Mouse (Mus musculus): Measurements from ENCODE around the gene AU022252. TPM values are rescaled to one million over a fixed set of nuclear protein-coding genes. Genes with fewer than 3 reads are reported as not detected.

AU022252 gene
- total and polyA plus RNA-seq, 2 experiments: 16.6 to 23.6 TPM

DNA sequence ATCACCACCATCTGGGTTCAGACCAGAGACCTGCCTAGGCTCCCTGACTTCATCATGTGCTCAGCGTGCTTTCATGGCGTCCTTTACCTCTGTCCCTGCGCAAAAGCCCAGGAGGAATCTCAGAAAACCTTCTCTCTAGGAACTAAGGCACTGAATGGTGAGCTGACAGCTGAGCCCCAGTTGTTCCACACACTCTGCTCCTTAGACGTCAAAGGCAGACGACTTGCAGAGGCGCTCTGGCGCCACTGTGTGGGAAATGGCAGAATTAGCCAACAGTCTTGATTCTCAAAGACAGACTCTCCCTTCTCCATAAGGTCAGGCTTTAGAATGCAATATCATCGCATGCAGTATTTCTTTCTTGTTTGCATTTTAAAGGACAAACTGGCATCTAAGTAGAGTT is 27.8 kb downstream of the AU022252 start:
- peak; percentile 44 for DNase-seq (ENCODE audit: extremely low read depth, low read depth, low spot score)
- H3K9ac ChIP-seq (ENCODE audit: low read depth, low read length): no peak overlapping the region
- no peaks in the 10 kb centered on the region for H3K4me1 ChIP-seq (ENCODE audit: control insufficient read depth, insufficient read depth, low read length)
- no peaks in the 10 kb centered on the region for H3K27me3 ChIP-seq (ENCODE audit: control insufficient read depth, insufficient read depth, low read length)
- no peak overlapping the region for H3K27ac ChIP-seq (replicated peaks; ENCODE audit: insufficient read depth, low read depth, low read length)
- H3K79me2 ChIP-seq (ENCODE audit: control insufficient read depth, insufficient read depth, low read length): no peaks in the 10 kb centered on the region
- H3K4me3 ChIP-seq (ENCODE audit: insufficient read depth, low read depth, low read length): no peak overlapping the region
- WGBS: 26% methylated on average over 8 of the region's 8 CpGs
- TF ChIP-seq CTCF (IDR thresholded peaks at IDR 0.05; ENCODE audit: low read depth, low read length) (peak; percentile 93), POLR2A (IDR thresholded peaks at IDR 0.05; ENCODE audit: extremely low read depth, insufficient read depth, low read length) (no peak)
- H3K36me3 ChIP-seq (ENCODE audit: control insufficient read depth, insufficient read depth, low read length): no peaks in the 10 kb centered on the region; the same call in 1 of the 2 replicates

DNA sequence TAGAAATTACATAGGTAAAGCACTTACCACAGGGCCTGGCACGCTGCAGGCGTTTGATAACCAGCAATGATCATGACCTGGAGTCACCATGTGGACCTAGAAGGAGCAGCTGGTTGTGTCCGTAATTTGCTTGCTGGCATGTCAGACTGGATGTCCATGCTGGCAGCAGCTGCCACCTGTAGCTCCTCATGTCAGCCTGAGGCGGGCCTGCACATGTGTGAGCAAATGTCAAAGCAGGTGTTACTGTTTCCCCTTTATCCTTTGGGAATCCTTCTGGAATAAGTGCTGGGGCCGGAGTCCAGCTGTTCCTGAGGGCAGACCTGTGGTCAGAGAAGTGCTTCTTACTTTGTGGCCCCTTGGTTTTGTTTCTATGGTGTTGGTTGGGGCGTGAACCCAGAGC is 34.4 kb downstream of the AU022252 start:
- TF ChIP-seq CTCF (IDR thresholded peaks at IDR 0.05; ENCODE audit: low read depth, low read length): no peak
- TF ChIP-seq POLR2A (IDR thresholded peaks at IDR 0.05; ENCODE audit: extremely low read depth, insufficient read depth, low read length): no peak
- H3K9ac ChIP-seq (ENCODE audit: low read depth, low read length): no peak overlapping the region
- H3K79me2 ChIP-seq (ENCODE audit: control insufficient read depth, insufficient read depth, low read length): no peaks in the 10 kb centered on the region
- no peak overlapping the region for H3K27ac ChIP-seq (replicated peaks; ENCODE audit: insufficient read depth, low read depth, low read length)
- H3K27me3 ChIP-seq (ENCODE audit: control insufficient read depth, insufficient read depth, low read length): no peaks in the 10 kb centered on the region
- 93% methylated on average over 6 of the region's 6 CpGs for WGBS
- no peak for DNase-seq (ENCODE audit: extremely low read depth, low read depth, low spot score)
- no peaks in the 10 kb centered on the region; the same call in 1 of the 2 replicates for H3K36me3 ChIP-seq (ENCODE audit: control insufficient read depth, insufficient read depth, low read length)
- no peak overlapping the region for H3K4me3 ChIP-seq (ENCODE audit: insufficient read depth, low read depth, low read length)
- H3K4me1 ChIP-seq (ENCODE audit: control insufficient read depth, insufficient read depth, low read length): peaks cover 5% of the 10 kb centered on the region

DNA sequence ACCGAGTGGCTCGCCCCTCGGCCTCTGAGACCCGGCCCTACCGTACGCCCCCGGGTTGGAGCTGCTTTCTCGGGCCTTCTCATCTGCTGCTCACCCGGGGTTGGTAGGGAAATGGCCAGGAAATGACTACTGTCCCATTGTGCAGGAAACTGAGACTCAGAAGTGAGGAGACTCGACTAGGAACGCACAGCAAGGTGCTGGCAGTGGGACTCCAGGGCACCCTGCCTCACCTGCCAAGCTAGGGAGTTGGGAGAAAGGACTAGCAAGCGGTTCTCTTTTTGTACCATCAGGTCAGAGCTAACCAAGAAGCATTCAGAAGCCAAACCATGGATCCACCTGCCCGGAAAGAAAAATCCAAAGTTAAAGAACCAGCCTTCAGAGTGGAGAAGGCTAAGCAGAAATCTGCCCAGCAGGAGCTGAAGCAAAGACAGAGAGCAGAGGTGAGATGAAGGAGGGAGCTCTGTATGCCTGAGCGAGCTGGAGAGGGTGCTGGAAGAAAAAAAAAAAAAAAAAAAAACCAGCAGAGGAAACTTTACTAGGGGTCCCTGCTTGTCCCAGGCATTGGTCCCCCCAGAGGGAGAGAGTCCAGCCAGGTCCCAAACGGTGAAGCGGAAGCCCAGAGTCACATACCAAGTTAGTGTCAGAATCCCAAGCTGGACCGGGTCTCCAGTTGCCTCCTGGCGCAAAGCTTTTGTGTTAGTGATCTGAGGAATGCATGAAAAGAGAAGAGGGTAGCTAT is 36.8 kb downstream of the AU022252 start:
- H3K27ac ChIP-seq (replicated peaks; ENCODE audit: insufficient read depth, low read depth, low read length): no peak overlapping the region
- no peaks in the 10 kb centered on the region for H3K36me3 ChIP-seq (ENCODE audit: control insufficient read depth, insufficient read depth, low read length)
- H3K27me3 ChIP-seq (ENCODE audit: control insufficient read depth, insufficient read depth, low read length): no peaks in the 10 kb centered on the region
- DNase-seq (ENCODE audit: extremely low read depth, low read depth, low spot score): peak; percentile 15
- no peak for TF ChIP-seq CTCF (IDR thresholded peaks at IDR 0.05; ENCODE audit: low read depth, low read length)
- no peak for TF ChIP-seq POLR2A (IDR thresholded peaks at IDR 0.05; ENCODE audit: extremely low read depth, insufficient read depth, low read length)
- 20% methylated on average over 18 of the region's 18 CpGs for WGBS
- no peaks in the 10 kb centered on the region for H3K79me2 ChIP-seq (ENCODE audit: control insufficient read depth, insufficient read depth, low read length)
- H3K9ac ChIP-seq (ENCODE audit: low read depth, low read length): peak overlapping the region; percentile 95
- H3K4me1 ChIP-seq (ENCODE audit: control insufficient read depth, insufficient read depth, low read length): peaks cover 5% of the 10 kb centered on the region
- peak overlapping the region; percentile 99 for H3K4me3 ChIP-seq (ENCODE audit: insufficient read depth, low read depth, low read length)

DNA sequence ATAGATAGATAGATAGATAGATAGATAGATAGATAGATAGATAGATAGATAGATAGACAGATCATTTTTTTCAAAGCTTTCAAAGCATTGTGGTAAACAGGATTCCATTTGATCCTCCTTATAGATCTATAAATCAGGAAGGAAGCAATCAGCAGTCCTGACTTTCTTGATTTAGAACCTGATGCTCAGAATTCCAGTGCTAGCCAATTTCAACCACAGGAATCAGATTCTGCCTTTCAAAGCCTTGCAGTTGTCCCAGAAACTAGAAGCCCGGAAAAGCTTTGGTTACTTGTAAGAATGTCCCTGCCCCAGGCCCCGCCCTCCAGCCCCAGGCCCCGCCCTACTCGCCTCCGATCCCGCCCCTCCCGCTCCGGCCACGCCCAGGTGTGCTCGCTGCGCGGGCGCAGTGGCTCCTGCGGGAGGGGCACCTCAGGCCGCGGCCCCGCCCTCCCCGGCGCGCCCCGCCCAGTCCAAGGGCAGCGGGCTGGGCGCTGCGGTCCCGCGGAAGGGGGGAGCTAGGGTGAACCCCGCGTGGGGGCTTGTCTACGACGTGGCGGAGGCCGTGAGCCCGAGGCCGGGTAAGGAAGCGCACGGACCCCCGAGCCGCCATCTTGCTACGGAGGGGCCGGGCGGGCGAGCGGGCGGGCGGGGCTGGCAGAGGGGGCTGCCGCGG is 37.5 kb downstream of the AU022252 start, which contains the start of gene Svbp:
Gene Svbp, plus strand, starts transcription at position 398 of the 673 bp plus-strand sequence.
- Histone ChIP-seq H3K4me3 (ENCODE audit: insufficient read depth, low read depth, low read length) (peak within 1 kb of the TSS; percentile 99), H3K4me1 (ENCODE audit: control insufficient read depth, insufficient read depth, low read length) (peaks cover 5% of the 10 kb centered on the region), H3K27me3 (ENCODE audit: control insufficient read depth, insufficient read depth, low read length) (no peaks in the 10 kb centered on the region), H3K79me2 (ENCODE audit: control insufficient read depth, insufficient read depth, low read length) (no peaks in the 10 kb centered on the region), H3K9ac (ENCODE audit: low read depth, low read length) (peak within 1 kb of the TSS; percentile 95), H3K27ac (replicated peaks; ENCODE audit: insufficient read depth, low read depth, low read length) (no peak within 1 kb of the TSS), H3K36me3 (ENCODE audit: control insufficient read depth, insufficient read depth, low read length) (no peaks in the 10 kb centered on the region)
- under 1% methylated on average over 47 of the region's 47 CpGs for WGBS
- TF ChIP-seq POLR2A (IDR thresholded peaks at IDR 0.05; ENCODE audit: extremely low read depth, insufficient read depth, low read length) (0 out of 2 replicates have a peak, but pooled peaks have one; percentile 39), CTCF (IDR thresholded peaks at IDR 0.05; ENCODE audit: low read depth, low read length) (no peak)
- peak; percentile 58 for DNase-seq (ENCODE audit: extremely low read depth, low read depth, low spot score)

DNA sequence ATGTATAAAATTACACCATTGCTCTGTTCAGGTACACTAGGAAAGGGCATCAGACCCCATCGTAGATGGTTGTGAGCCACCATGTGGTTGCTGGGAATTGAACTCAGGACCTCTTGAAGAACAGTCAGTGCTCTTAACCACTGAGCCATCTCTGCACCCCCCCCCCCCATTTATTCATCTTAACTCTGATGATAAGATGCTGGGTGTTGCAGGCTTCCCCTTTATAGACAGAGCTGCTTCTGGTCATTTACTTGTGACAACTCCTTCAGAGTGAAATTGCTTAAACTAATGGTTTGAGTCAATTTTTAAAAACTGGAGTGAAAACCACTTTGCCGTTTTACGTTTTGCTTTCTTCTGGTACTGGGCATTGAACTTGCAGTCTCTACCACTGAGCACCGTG is 39.8 kb downstream of the AU022252 start:
- no peak for DNase-seq (ENCODE audit: extremely low read depth, low read depth, low spot score)
- H3K27ac ChIP-seq (replicated peaks; ENCODE audit: insufficient read depth, low read depth, low read length): no peak overlapping the region
- no peak overlapping the region for H3K9ac ChIP-seq (ENCODE audit: low read depth, low read length)

More for the DNA sequence above, 39.8 kb downstream of the AU022252 start:
- H3K79me2 ChIP-seq (ENCODE audit: control insufficient read depth, insufficient read depth, low read length): no peaks in the 10 kb centered on the region
- H3K4me3 ChIP-seq (ENCODE audit: insufficient read depth, low read depth, low read length): no peak overlapping the region
- H3K27me3 ChIP-seq (ENCODE audit: control insufficient read depth, insufficient read depth, low read length): no peaks in the 10 kb centered on the region
- peaks cover 5% of the 10 kb centered on the region for H3K4me1 ChIP-seq (ENCODE audit: control insufficient read depth, insufficient read depth, low read length)
- WGBS: 93% methylated on average over 4 of the region's 4 CpGs
- TF ChIP-seq CTCF (IDR thresholded peaks at IDR 0.05; ENCODE audit: low read depth, low read length) (no peak), POLR2A (IDR thresholded peaks at IDR 0.05; ENCODE audit: extremely low read depth, insufficient read depth, low read length) (no peak)
- no peaks in the 10 kb centered on the region for H3K36me3 ChIP-seq (ENCODE audit: control insufficient read depth, insufficient read depth, low read length)
